Mouse (Mus musculus) spleen, adult 2 months (tissue): ENCODE data around the gene Lhfpl2.

Source experiments
- CTCF ChIP-seq: fragments of 200-500 bp; IDR thresholded peaks from 2 replicates; pipeline ENCODE4 v1.5.1; 2011; ENCODE audit warnings: mild to moderate bottlenecking, inconsistent platforms; ENCODE audit not compliant: insufficient read depth, insufficient read length, insufficient replicate concordance; ENCODE audit errors: extremely low read depth
- POLR2A ChIP-seq: fragments of 200-500 bp; IDR thresholded peaks from 2 replicates; pipeline ENCODE4 v1.6.1; 2011; ENCODE audit warnings: low read depth, low read length, inconsistent platforms

DNA sequence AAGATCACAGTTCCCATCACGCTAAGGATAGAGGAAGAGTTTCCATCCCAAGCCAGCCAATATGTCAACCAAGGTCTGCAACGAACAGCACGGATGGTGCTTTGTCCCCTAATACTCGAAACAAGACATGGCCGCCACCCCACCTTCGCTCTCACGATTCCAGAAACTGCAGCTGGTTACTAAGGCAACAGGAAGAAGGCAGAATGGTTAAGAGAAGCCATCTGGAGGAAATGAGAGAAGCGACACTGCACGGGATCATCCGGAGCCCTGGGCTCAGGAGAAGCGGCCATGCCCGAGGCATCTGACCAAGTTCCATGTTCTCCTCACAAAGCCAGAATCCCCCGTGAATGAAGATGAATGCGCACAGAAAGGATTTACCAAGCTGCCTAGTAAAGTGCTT lies 166.0 kb downstream of the Lhfpl2 start:
- TF ChIP-seq CTCF = no peak
- TF ChIP-seq POLR2A = no peak
